Mouse (Mus musculus) stomach, postnatal 0 days (tissue): ENCODE measurements around the gene Fam19a3. TPM values are rescaled to one million over a fixed set of nuclear protein-coding genes. Genes with fewer than 3 reads are reported as not detected.
A peak's percentile ranks its signal among the peaks of the same experiment; 100 is the strongest.

Experiments
- ATAC-seq: fragments of 200-750 bp; cut with Nextera tagmentation; 2 replicates; pipeline ENCODE4 v1.8.0; 2017; ENCODE audit not compliant: low FRiP score, low TSS enrichment
- DNase-seq: peaks from one replicate; pipeline ENCODE4 v3.0.0-alpha.2; 2016; ENCODE audit warnings: low spot score
- H3K27ac ChIP-seq: fragments of 300-500 bp; sonication (generic); replicated peaks from 2 replicates; pipeline ENCODE4 v1.5.1; 2014; ENCODE audit warnings: mild to moderate bottlenecking, control low read depth
- H3K27me3 ChIP-seq: fragments of 300-500 bp; sonication (generic); 2 replicates; pipeline ENCODE4 v1.6.1; 2014; ENCODE audit warnings: low read length; ENCODE audit not compliant: control insufficient read depth, insufficient read depth
- H3K36me3 ChIP-seq: fragments of 300-500 bp; sonication (generic); 2 replicates; pipeline ENCODE4 v1.6.1; 2014; ENCODE audit warnings: low read length, mixed read lengths; ENCODE audit not compliant: control insufficient read depth, insufficient read depth
- H3K4me1 ChIP-seq: fragments of 300-500 bp; sonication (generic); replicated peaks from 2 replicates; pipeline ENCODE4 v1.6.1; 2014; ENCODE audit warnings: antibody characterized with exemption; ENCODE audit not compliant: control insufficient read depth, insufficient read depth
- H3K4me2 ChIP-seq: fragments of 300-500 bp; sonication (generic); replicated peaks from 2 replicates; pipeline ENCODE4 v1.6.1; 2014; ENCODE audit warnings: low read depth, mild to moderate bottlenecking, control low read depth, moderate library complexity
- H3K4me3 ChIP-seq: fragments of 300-500 bp; sonication (generic); 2 replicates; pipeline ENCODE4 v1.5.1; 2014; ENCODE audit warnings: low read depth, low read length, control low read depth
- H3K9ac ChIP-seq: fragments of 300-500 bp; sonication (generic); 2 replicates; pipeline ENCODE4 v1.6.1; 2014; ENCODE audit warnings: mild to moderate bottlenecking, low read length, control low read depth, mixed read lengths
- H3K9me3 ChIP-seq: fragments of 300-500 bp; sonication (generic); 2 replicates; pipeline ENCODE4 v1.6.1; 2016; ENCODE audit warnings: low read length; ENCODE audit not compliant: control insufficient read depth
- CTCF ChIP-seq: IDR thresholded peaks from 2 replicates; pipeline ENCODE4 v1.5.1; 2016; ENCODE audit warnings: antibody characterized with exemption, low read depth, mild to moderate bottlenecking, moderate library complexity
- EP300 ChIP-seq: optimal IDR thresholded peaks from 2 replicates; pipeline ENCODE3; 2016; ENCODE audit warnings: antibody characterized with exemption
- WGBS: fragments of 180-500 bp; shearing (Covaris S2); extraction: QIAGEN DNeasy Blood & Tissue Kit; methylation state at CpG from one replicate; pipeline ENCODE4 v1.1.7; 2014; 5-methylcytosine and 5-hydroxymethylcytosine counted together
- polyA plus RNA-seq: library from polyadenylated mRNA; unstranded; fragments of >200 nt; fragmentation: Nextera tagmentation; extraction: Ambion mirVana; gene quantifications from 2 replicates; pipeline ENCODE4 v1.2.1, GENCODE M21; 2015

Gene Fam19a3
- polyA plus RNA-seq, 1 experiment from 2014 or later = not detected

DNA sequence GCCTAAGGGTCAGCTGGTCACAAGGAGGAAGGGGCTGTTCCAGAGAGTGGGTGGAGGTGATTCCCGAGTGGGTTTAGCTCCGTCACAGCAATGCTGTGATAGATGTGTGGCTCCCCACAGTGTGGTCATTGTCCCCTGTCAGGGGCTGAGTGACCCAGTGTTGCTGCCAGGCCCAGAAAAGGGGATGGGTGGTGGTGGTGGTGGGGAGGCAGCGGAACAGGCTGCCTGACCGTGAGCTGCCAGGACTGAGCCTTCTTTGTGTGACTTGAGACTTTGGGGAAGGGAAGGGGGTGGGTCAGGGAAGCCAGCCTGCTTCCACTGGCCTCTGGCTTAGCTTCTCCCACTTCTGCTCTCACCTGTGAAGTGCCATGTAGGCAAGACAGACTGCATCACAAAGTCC, 9.4 kb upstream of the Fam19a3 start:
- TF ChIP-seq EP300 = no peak
- TF ChIP-seq CTCF = no peak
- WGBS = 35% methylated on average over 4 of the region's 4 CpGs
- no peaks in the 10 kb centered on the region for H3K27me3 ChIP-seq

DNA sequence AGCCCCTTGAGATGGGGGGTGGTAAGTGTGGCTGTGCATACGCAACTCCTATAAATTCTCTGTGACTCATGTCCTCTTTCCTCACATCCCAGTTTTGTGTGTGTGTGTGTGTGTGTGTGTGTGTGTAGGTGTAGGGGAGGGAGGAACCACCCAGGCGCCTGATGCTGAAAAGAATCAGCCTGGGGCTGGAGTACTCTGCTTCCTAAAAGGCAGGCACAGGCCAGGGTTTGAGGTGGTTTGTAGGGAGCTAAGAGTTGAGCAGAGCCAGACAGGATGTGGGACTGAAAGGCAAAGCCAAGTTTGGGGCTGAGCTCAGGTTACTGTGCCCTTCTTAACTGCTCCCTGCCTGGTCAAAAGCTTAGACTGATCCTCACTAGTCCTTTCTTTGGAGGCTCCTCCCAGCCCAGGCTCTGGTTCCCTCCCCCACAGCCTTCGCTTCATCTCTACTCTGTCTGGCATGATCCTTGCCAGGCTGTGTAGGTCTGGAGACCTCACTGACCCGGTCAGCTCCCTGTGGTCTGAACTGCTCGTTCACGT, 8.8 kb upstream of the Fam19a3 start:
- Histone ChIP-seq H3K4me2 (peak overlapping the region; percentile 74), H3K27me3 (no peaks in the 10 kb centered on the region), H3K9me3 (no peaks in the 10 kb centered on the region), H3K27ac (peak overlapping the region; percentile 94), H3K4me1 (peaks cover 21% of the 10 kb centered on the region), H3K4me3 (peak overlapping the region; percentile 71), H3K36me3 (peaks cover 3% of the 10 kb centered on the region; the same call in 1 of the 2 replicates), H3K9ac (peak overlapping the region; percentile 79)
- WGBS = 10% methylated on average over 6 of the region's 6 CpGs
- DNase-seq = peak; percentile 50
- ATAC-seq = peak; percentile 13; the same call in 1 of the 2 replicates
- TF ChIP-seq EP300 = no peak
- no peak for TF ChIP-seq CTCF

More for the DNA sequence above, 9.4 kb upstream of the Fam19a3 start:
- Histone ChIP-seq H3K9ac (peak overlapping the region; percentile 79), H3K9me3 (no peaks in the 10 kb centered on the region), H3K4me1 (peaks cover 21% of the 10 kb centered on the region), H3K36me3 (peaks cover 3% of the 10 kb centered on the region; the same call in 1 of the 2 replicates), H3K4me2 (peak overlapping the region; percentile 74), H3K27ac (peak overlapping the region; percentile 94), H3K4me3 (peak overlapping the region; percentile 71)
- DNase-seq = peak; percentile 33
- ATAC-seq = no peak

DNA sequence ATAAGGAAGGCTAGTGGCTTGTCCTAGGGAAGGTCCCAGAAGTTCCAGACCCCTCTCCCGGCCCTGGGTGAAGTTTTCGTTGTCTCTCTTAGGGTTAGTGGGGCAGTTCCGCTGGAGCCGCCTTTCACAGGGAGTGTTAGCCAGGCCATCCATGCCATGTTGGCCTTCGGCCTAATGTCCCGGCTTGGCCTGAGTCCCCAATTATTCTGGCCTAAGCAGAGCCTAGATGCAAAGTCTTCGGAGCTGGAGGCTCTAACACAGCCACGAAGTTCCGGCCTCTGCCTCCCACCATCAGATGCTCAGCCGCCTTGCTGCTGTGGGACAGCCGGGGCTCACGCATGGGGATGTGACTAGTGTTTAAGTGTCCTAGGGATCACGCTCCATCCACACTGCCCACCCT, 8.2 kb upstream of the Fam19a3 start:
- TF ChIP-seq CTCF (no peak), EP300 (no peak)
- Histone ChIP-seq H3K27me3 (no peaks in the 10 kb centered on the region), H3K4me1 (peaks cover 18% of the 10 kb centered on the region), H3K36me3 (0 out of 2 replicates have a peak, but pooled peaks cover 3% of the 10 kb centered on the region), H3K9me3 (no peaks in the 10 kb centered on the region), H3K27ac (peak overlapping the region; percentile 94), H3K9ac (peak overlapping the region; percentile 79), H3K4me2 (peak overlapping the region; percentile 74), H3K4me3 (peak overlapping the region; percentile 71)
- 23% methylated on average over 13 of the region's 13 CpGs for WGBS
- DNase-seq (peak; percentile 29), ATAC-seq (no peak)

GRCm38 (mm10) chr3:104789312-104789605, 7.6 kb upstream of the Fam19a3 start:
- WGBS = 6% methylated on average over 10 of the region's 10 CpGs
- H3K36me3 ChIP-seq = 0 out of 2 replicates have a peak, but pooled peaks cover 3% of the 10 kb centered on the region
- H3K4me1 ChIP-seq = peaks cover 18% of the 10 kb centered on the region
- peak overlapping the region; percentile 74 for H3K4me2 ChIP-seq
- H3K4me3 ChIP-seq = peak overlapping the region; percentile 71
- H3K27me3 ChIP-seq = no peaks in the 10 kb centered on the region
- H3K9me3 ChIP-seq = no peaks in the 10 kb centered on the region
- no peak for DNase-seq
- no peak; the same call in 1 of the 2 replicates for ATAC-seq
- TF ChIP-seq EP300 (no peak), CTCF (no peak; the same call in none of the 2 replicates)
- peak overlapping the region; percentile 94 for H3K27ac ChIP-seq
- peak overlapping the region; percentile 79 for H3K9ac ChIP-seq

GRCm38 (mm10) chr3:104788561-104789311, 7.1 kb upstream of the Fam19a3 start:
- under 1% methylated on average over 52 of the region's 52 CpGs for whole genome bisulfite sequencing

DNA sequence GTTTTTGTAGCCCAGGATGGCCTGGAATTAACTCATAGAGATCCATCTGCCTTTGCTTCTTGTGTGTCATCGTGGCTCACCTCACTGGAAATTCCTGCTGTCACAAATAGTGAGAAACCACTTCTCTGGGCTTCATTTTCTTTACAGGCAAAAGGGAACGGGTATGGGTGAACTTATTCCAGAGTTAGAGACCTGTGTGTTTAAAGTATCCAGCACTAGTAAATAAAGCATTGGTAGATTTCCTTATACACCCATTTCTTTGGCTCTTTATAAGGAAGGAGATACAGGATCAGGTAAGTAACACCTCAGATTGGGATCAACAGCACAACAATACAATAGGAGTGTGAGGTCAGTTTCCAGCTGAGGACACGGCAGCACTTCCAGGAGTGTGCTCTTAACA, 6.4 kb upstream of the Fam19a3 start, which contains the start of gene Rhoc:
Gene Rhoc, plus strand, starts transcription at position 301 of the 400 bp plus-strand sequence.
- peak within 1 kb of the TSS; percentile 79 for H3K9ac ChIP-seq
- H3K9me3 ChIP-seq = no peaks in the 10 kb centered on the region
- no peak for TF ChIP-seq EP300
- no peak for TF ChIP-seq CTCF
- 28% methylated on average over 3 of the region's 3 CpGs for WGBS
- peak within 1 kb of the TSS; percentile 94 for H3K27ac ChIP-seq
- no peak; the same call in 1 of the 2 replicates for ATAC-seq
- H3K27me3 ChIP-seq = no peaks in the 10 kb centered on the region
- 0 out of 2 replicates have a peak, but pooled peaks cover 3% of the 10 kb centered on the region for H3K36me3 ChIP-seq
- DNase-seq = no peak
- H3K4me2 ChIP-seq = peak within 1 kb of the TSS; percentile 74
- H3K4me1 ChIP-seq = peaks cover 10% of the 10 kb centered on the region
- peak within 1 kb of the TSS; percentile 71 for H3K4me3 ChIP-seq

More at GRCm38 (mm10) chr3:104788561-104789311, 7.1 kb upstream of the Fam19a3 start:
- peak overlapping the region; percentile 79 for H3K9ac ChIP-seq
- no peaks in the 10 kb centered on the region for H3K27me3 ChIP-seq
- H3K9me3 ChIP-seq = no peaks in the 10 kb centered on the region
- H3K4me1 ChIP-seq = peaks cover 13% of the 10 kb centered on the region
- H3K27ac ChIP-seq = peak overlapping the region; percentile 94
- ATAC-seq = peak; percentile 86
- DNase-seq = peak; percentile 88
- no peak for TF ChIP-seq EP300
- peak; percentile 82 for TF ChIP-seq CTCF
- H3K36me3 ChIP-seq = 0 out of 2 replicates have a peak, but pooled peaks cover 3% of the 10 kb centered on the region
- peak overlapping the region; percentile 74 for H3K4me2 ChIP-seq
- H3K4me3 ChIP-seq = peak overlapping the region; percentile 71
